1 mouse cellular context compared by ENCODE assay signal in the genomic region with DNA sequence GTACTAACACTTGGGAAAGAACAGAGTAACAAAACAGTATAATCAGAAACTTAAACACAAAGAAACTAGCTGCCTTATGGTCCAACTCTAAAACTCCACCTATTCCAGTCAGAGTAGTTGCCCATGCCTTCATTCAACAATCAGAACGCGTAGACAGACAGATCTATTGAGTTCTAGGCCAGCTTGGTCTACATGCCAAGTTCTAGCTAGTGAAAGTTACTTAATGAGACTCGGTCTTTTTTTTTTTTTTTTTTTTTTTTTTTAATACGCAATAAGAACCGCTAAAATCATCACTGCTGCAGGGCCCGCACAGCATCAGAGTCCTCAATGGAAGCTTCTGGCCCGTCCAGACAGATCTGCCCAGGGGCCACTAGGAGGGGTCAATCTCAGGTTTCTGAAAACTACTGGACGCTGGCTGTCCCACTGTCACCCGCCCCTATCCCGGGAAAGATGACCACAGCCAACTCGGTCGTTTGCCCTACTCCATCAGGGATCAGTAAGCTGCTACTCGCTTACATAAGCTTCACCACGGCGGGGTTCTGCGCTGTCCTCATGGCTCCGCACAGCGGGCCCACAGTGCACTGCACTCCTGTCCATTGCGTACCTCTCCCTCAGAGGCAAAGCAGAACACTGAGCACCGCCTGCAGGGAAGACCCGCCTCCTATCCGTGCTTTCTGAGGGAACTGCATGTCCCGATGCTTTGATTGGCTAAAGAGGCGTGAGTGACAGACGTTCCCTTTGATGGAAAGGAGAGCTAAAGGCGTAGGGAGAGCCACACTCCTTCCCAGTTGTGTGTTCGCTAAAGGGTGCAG.
A peak's percentile ranks its signal among the peaks of the same experiment; 100 is the strongest.
TF ChIP-seq lines count a peak whose summit lies in the region.

Zfp788 (plus strand) TSS at position 795 of the 812 bp plus-strand sequence.

TF ChIP-seq in CH12.LX, 34 proteins besides CTCF, POLR2A, EP300 and RAD21 (continued from another document):
- TF ChIP-seq SMC3 (IDR thresholded peaks at IDR 0.05; ENCODE audit: low read depth, low read length) (0 out of 2 replicates have a peak, but pooled peaks have one; percentile 10), POLR2AphosphoS2 (IDR thresholded peaks at IDR 0.05; ENCODE audit: low read depth, low read length) (peak; percentile 30; the same call in 1 of the 2 replicates)
